Mouse (Mus musculus) thymus, adult 2 months (tissue): Measurements from ENCODE around the gene Tpsg1.

Source experiments
- CTCF ChIP-seq: fragments of 200-500 bp; IDR thresholded peaks from 2 replicates; pipeline ENCODE4 v1.5.1; 2012; ENCODE audit warnings: mild to moderate bottlenecking, control low read depth, low read length, moderate library complexity, borderline replicate concordance; ENCODE audit not compliant: control insufficient read depth, poor library complexity, insufficient read depth; ENCODE audit errors: extremely low read depth
- POLR2A ChIP-seq: fragments of 200-500 bp; IDR thresholded peaks from 2 replicates; pipeline ENCODE4 v1.6.1; 2012; ENCODE audit warnings: mild to moderate bottlenecking, low read length, control low read depth, moderate library complexity; ENCODE audit not compliant: control insufficient read depth, poor library complexity, insufficient read depth; ENCODE audit errors: extremely low read depth

DNA sequence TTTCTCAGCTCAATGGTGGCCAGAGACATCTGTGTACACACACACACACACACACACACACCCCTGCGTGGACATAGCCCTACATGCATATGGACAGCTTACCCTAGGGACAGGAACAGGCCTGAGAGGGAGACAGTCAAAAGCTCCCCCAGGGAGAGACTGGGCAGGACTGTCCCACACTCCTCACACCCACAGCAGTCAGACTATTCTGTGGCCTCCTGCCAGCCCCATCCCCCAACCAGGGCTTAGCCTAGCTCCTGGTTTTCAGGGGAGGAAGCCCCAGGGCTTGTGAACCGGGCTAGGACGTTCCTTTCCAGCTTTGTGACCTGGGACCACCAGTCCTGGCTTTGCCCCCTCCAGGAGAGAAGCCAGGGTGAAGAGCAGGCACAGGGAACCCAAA lies 47.1 kb downstream of the Tpsg1 start:
- no peak for TF ChIP-seq CTCF
- TF ChIP-seq POLR2A = no peak
